Mouse (Mus musculus): ENCODE measurements around the gene Slc22a22. TPM values are rescaled to one million over a fixed set of nuclear protein-coding genes. Genes with fewer than 3 reads are reported as not detected.

The Slc22a22 gene
- polyA plus RNA-seq (2012; rRNA removed): not detected in 2 replicates

DNA sequence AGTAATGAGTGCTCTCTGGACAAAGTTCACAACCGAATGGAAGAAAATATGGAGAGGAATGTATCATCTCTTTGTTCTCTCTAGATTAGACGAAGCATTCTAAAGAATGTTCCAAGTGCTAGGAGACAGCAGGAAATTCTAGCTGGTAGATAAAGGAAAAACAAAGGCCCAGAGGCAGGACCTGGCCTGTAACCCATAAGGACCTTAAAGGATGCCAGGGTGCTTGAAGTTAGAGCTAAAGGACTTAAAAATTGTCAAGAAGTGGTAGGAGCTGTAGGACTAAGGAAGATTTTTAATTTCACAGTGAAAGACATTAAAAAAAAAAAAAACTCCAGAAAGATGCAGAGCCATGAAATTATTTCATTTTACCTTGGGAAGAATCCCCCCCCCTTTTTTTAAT lies at the start of gene Slc22a22:
TSS of gene Slc22a22 (minus strand) at position 101 of the 400 bp plus-strand sequence.
- 82% methylated on average over 2 of the region's 2 CpGs for WGBS
- Histone ChIP-seq H3K4me3 (ENCODE audit: control insufficient read depth, insufficient read depth, low read length) (no peak within 1 kb of the TSS), H3K4me1 (replicated peaks; ENCODE audit: control insufficient read depth, insufficient read depth, low read length) (no peaks in the 10 kb centered on the region)

GRCm38 (mm10) chr15:57523510-57524298 lies 46.3 kb upstream of the Slc22a22 start:
- WGBS: 88% methylated on average over 10 of the region's 10 CpGs
- no peaks in the 10 kb centered on the region for H3K4me1 ChIP-seq (replicated peaks; ENCODE audit: control insufficient read depth, insufficient read depth, low read length)

More for the DNA sequence above, at the start of gene Slc22a22:
- no peaks in the 10 kb centered on the region for H3K36me3 ChIP-seq (ENCODE audit: control insufficient read depth, insufficient read depth, low read length)
- no peaks in the 10 kb centered on the region for H3K27me3 ChIP-seq (ENCODE audit: control insufficient read depth, insufficient read depth, low read length)
- no peak for DNase-seq
- H3K27ac ChIP-seq (ENCODE audit: control insufficient read depth, insufficient read depth, low read length): no peak within 1 kb of the TSS
- no peak for TF ChIP-seq POLR2A (IDR thresholded peaks at IDR 0.05; ENCODE audit: control insufficient read depth, extremely low read depth, insufficient read depth, low read length, poor library complexity)

GRCm38 (mm10) chr15:57522160-57522559 lies 44.7 kb upstream of the Slc22a22 start:
- WGBS: 74% methylated on average over 1 of the region's 1 CpGs
- H3K27ac ChIP-seq (ENCODE audit: control insufficient read depth, insufficient read depth, low read length): no peak overlapping the region
- no peak overlapping the region for H3K4me3 ChIP-seq (ENCODE audit: control insufficient read depth, insufficient read depth, low read length)
- TF ChIP-seq CTCF (IDR thresholded peaks at IDR 0.05; ENCODE audit: borderline replicate concordance, control insufficient read depth, extremely low read depth, insufficient read depth, low read length, poor library complexity) (no peak), POLR2A (IDR thresholded peaks at IDR 0.05; ENCODE audit: control insufficient read depth, extremely low read depth, insufficient read depth, low read length, poor library complexity) (no peak)
- no peak for DNase-seq
- no peaks in the 10 kb centered on the region for H3K4me1 ChIP-seq (replicated peaks; ENCODE audit: control insufficient read depth, insufficient read depth, low read length)
- H3K36me3 ChIP-seq (ENCODE audit: control insufficient read depth, insufficient read depth, low read length): no peaks in the 10 kb centered on the region
- no peaks in the 10 kb centered on the region for H3K27me3 ChIP-seq (ENCODE audit: control insufficient read depth, insufficient read depth, low read length)

More at GRCm38 (mm10) chr15:57523510-57524298, 46.3 kb upstream of the Slc22a22 start:
- Histone ChIP-seq H3K27me3 (ENCODE audit: control insufficient read depth, insufficient read depth, low read length) (no peaks in the 10 kb centered on the region), H3K36me3 (ENCODE audit: control insufficient read depth, insufficient read depth, low read length) (no peaks in the 10 kb centered on the region), H3K4me3 (ENCODE audit: control insufficient read depth, insufficient read depth, low read length) (no peak overlapping the region), H3K27ac (ENCODE audit: control insufficient read depth, insufficient read depth, low read length) (no peak overlapping the region)
- no peak for DNase-seq
- TF ChIP-seq CTCF (IDR thresholded peaks at IDR 0.05; ENCODE audit: borderline replicate concordance, control insufficient read depth, extremely low read depth, insufficient read depth, low read length, poor library complexity): no peak

GRCm38 (mm10) chr15:57509185-57510172 lies 32.1 kb upstream of the Slc22a22 start:
- no peaks in the 10 kb centered on the region for H3K36me3 ChIP-seq (ENCODE audit: control insufficient read depth, insufficient read depth, low read length)
- WGBS: 73% methylated on average over 21 of the region's 21 CpGs
- no peak for DNase-seq
- H3K27ac ChIP-seq (ENCODE audit: control insufficient read depth, insufficient read depth, low read length): no peak overlapping the region
- no peak overlapping the region for H3K4me3 ChIP-seq (ENCODE audit: control insufficient read depth, insufficient read depth, low read length)
- no peaks in the 10 kb centered on the region for H3K27me3 ChIP-seq (ENCODE audit: control insufficient read depth, insufficient read depth, low read length)
- H3K4me1 ChIP-seq (replicated peaks; ENCODE audit: control insufficient read depth, insufficient read depth, low read length): no peaks in the 10 kb centered on the region
- TF ChIP-seq CTCF (IDR thresholded peaks at IDR 0.05; ENCODE audit: borderline replicate concordance, control insufficient read depth, extremely low read depth, insufficient read depth, low read length, poor library complexity) (no peak), POLR2A (IDR thresholded peaks at IDR 0.05; ENCODE audit: control insufficient read depth, extremely low read depth, insufficient read depth, low read length, poor library complexity) (no peak)

DNA sequence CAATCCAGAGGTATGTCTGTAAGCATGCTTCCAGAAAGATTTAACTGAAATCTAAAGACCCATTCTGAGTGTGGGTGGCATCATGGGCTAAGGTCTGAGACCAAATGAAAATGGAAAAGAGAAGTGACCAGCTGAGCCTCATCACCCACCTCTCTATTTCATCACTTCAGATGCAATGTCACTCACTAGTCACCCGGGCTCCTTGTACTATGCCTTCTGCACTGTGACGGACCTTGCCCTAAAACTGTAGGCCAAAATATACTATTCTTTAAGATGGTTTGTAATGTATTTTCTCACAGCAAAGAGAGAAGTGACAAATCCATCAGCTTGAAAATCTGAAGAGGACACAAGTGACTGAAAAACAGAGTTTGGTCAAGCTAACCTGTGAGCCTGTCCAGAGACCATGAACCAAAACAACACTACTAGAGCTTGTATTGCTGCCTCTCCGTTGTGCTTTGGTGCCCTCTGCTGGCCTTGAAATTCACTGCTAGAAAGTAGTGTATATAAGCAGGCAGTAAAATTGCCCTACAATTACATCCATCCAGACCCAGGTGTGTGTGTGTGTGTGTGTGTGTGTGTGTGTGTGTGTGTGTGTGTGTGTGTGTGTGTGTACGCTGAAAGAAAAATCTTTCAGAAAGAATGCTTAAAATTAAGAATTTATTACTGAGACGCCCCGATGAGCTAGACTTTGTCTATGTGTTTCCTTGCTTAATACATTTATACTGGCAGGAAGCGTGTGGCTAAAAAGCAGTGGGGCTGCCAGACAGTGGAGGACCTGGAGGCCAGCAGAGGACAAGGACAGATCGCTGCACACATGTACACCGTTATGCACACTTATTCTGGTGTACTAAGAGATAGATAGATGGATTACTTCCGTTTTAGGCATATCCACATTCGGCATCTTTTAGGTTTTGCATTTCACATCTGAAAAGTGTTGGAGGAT lies 31.1 kb upstream of the Slc22a22 start:
- no peak overlapping the region for H3K4me3 ChIP-seq (ENCODE audit: control insufficient read depth, insufficient read depth, low read length)
- peak; percentile 68 for DNase-seq
- WGBS: 70% methylated on average over 11 of the region's 11 CpGs

More for the DNA sequence above, 31.1 kb upstream of the Slc22a22 start:
- H3K36me3 ChIP-seq (ENCODE audit: control insufficient read depth, insufficient read depth, low read length): no peaks in the 10 kb centered on the region
- H3K27me3 ChIP-seq (ENCODE audit: control insufficient read depth, insufficient read depth, low read length): no peaks in the 10 kb centered on the region
- TF ChIP-seq CTCF (IDR thresholded peaks at IDR 0.05; ENCODE audit: borderline replicate concordance, control insufficient read depth, extremely low read depth, insufficient read depth, low read length, poor library complexity) (no peak), POLR2A (IDR thresholded peaks at IDR 0.05; ENCODE audit: control insufficient read depth, extremely low read depth, insufficient read depth, low read length, poor library complexity) (no peak)
- no peak overlapping the region for H3K27ac ChIP-seq (ENCODE audit: control insufficient read depth, insufficient read depth, low read length)
- no peaks in the 10 kb centered on the region for H3K4me1 ChIP-seq (replicated peaks; ENCODE audit: control insufficient read depth, insufficient read depth, low read length)
